Mouse (Mus musculus) cerebellum, adult 9-10 months (tissue): Measurements from ENCODE around the gene Zfp791.
"Not testable (repeated sequence)": the region's sequence is repeated elsewhere in the genome, so short reads cannot be mapped to it uniquely, and the experiment has no call there.

Experiments used
- DNase-seq: peaks from one replicate; pipeline ENCODE4 v3.0.0; 2022

The Zfp791 gene

GRCm38 (mm10) chr8:85122995-85123394, at the start of gene Zfp791:
Zfp791 (minus strand) TSS chr8:85123095.
- no peak for DNase-seq

GRCm38 (mm10) chr8:85171291-85171690, 48.4 kb upstream of the Zfp791 start:
- peak; percentile 38 for DNase-seq

- DNase-seq: no peak
Measured at GRCm38 (mm10) chr8:85151624-85152023, 28.7 kb upstream of the Zfp791 start, which contains the start of gene Cks1brt. Cks1brt (plus strand) TSS chr8:85151924.

GRCm38 (mm10) chr8:85142516-85142915, 19.6 kb upstream of the Zfp791 start:
- DNase-seq: no peak

GRCm38 (mm10) chr8:85135690-85136089, 12.8 kb upstream of the Zfp791 start:
- not testable (repeated sequence) for DNase-seq

- DNase-seq: no peak
Measured at GRCm38 (mm10) chr8:85132335-85132734, 9.4 kb upstream of the Zfp791 start.

GRCm38 (mm10) chr8:85123691-85124090, 796 bp upstream of the Zfp791 start:
- no peak for DNase-seq

- DNase-seq: peak; percentile 9
Measured at GRCm38 (mm10) chr8:85120251-85120650, 2.6 kb downstream of the Zfp791 start.

- peak; percentile 92 for DNase-seq
Measured at GRCm38 (mm10) chr8:85119052-85119981, 3.6 kb downstream of the Zfp791 start.

GRCm38 (mm10) chr8:85116984-85117383, 5.9 kb downstream of the Zfp791 start:
- no peak for DNase-seq

GRCm38 (mm10) chr8:85115501-85115900, 7.4 kb downstream of the Zfp791 start:
- DNase-seq: no peak

- DNase-seq: no peak
Measured at GRCm38 (mm10) chr8:85113241-85113640, 9.7 kb downstream of the Zfp791 start.

GRCm38 (mm10) chr8:85100076-85100665, 22.7 kb downstream of the Zfp791 start:
- no peak for DNase-seq

GRCm38 (mm10) chr8:85096850-85097249, 26.0 kb downstream of the Zfp791 start:
- no peak for DNase-seq

GRCm38 (mm10) chr8:85096196-85096595, 26.7 kb downstream of the Zfp791 start:
- no peak for DNase-seq

- no peak for DNase-seq
Measured at GRCm38 (mm10) chr8:85095566-85095965, 27.3 kb downstream of the Zfp791 start.

- DNase-seq: no peak
Measured at GRCm38 (mm10) chr8:85095051-85095450, 27.8 kb downstream of the Zfp791 start.

- DNase-seq: no peak
Measured at GRCm38 (mm10) chr8:85091526-85092090, 31.3 kb downstream of the Zfp791 start.

GRCm38 (mm10) chr8:85090856-85091255, 32.0 kb downstream of the Zfp791 start:
- no peak for DNase-seq

GRCm38 (mm10) chr8:85088771-85089170, 34.1 kb downstream of the Zfp791 start:
- no peak for DNase-seq

- no peak for DNase-seq
Measured at GRCm38 (mm10) chr8:85086238-85086637, 36.7 kb downstream of the Zfp791 start.

GRCm38 (mm10) chr8:85084633-85085032, 38.3 kb downstream of the Zfp791 start:
- DNase-seq: no peak

GRCm38 (mm10) chr8:85083108-85083813, 39.6 kb downstream of the Zfp791 start, which contains the start of gene Man2b1:
Man2b1 (plus strand) TSS chr8:85083270.
- DNase-seq: peak; percentile 88
